ENCODE assay signal across 23 mouse cellular contexts in the genomic region with DNA sequence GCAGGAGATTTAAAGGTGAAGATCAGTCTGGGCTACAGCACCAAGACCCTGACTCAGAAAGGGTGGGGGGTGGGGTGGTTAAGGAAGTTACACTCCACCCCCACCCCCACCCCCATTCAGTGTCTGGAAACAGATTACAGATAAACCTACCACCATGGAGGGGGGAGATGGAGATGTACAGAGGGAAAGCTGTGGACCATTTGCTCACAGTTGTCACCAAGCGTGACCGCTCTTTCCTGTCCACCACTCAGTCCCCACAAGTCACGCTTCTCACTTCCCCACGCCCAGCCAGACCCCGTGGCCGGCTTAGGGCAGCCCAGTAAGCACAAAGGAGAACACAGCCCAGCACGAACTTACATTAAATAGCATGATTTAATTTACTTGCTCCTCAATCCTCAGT.
"Had no signal": no experiment of that assay in that cellular context is flagged by ENCODE, and none has a peak within 500 bp of the region (broad histone marks: within the 10 kb centered on the region; RNA-seq: fewer than 3 reads in every experiment).

No protein-coding gene starts in this region.

- H3K4me1 ChIP-seq: heart, embryonic 10.5 days; heart, embryonic 12.5 days; hindbrain, embryonic 12.5 days; intestine, embryonic 15.5 days; limb, embryonic 10.5 days; limb, embryonic 12.5 days; liver, embryonic 15.5 days had no signal

- H3K4me3 ChIP-seq: heart, embryonic 10.5 days; heart, embryonic 12.5 days; hindbrain, embryonic 10.5 days; hindbrain, embryonic 12.5 days; intestine, embryonic 15.5 days; layer of hippocampus, adult 2 months; left cerebral cortex, adult 2 months; limb, embryonic 10.5 days; limb, embryonic 12.5 days; liver, embryonic 13.5 days; liver, embryonic 15.5 days had no signal

- DNase-seq: gastrocnemius, postnatal 25 days; heart, adult 18-20 months; heart, postnatal 10 days; heart, postnatal 4 days; kidney, adult 2 months; kidney, postnatal 10 days; liver; liver, embryonic 13.5 days had no signal

- H3K27ac ChIP-seq: heart, embryonic 10.5 days; hindbrain, embryonic 10.5 days; hindbrain, embryonic 12.5 days; hindbrain, embryonic 14.5 days; intestine, embryonic 15.5 days; layer of hippocampus, adult 2 months; left cerebral cortex, adult 2 months; limb, embryonic 10.5 days; limb, embryonic 12.5 days; liver, embryonic 13.5 days; liver, embryonic 15.5 days had no signal

- H3K9ac ChIP-seq: heart, embryonic 12.5 days; hindbrain, embryonic 12.5 days; hindbrain, embryonic 14.5 days; intestine, embryonic 15.5 days; limb, embryonic 12.5 days; liver, embryonic 13.5 days; liver, embryonic 15.5 days had no signal

- H3K27me3 ChIP-seq: heart, embryonic 12.5 days; hindbrain, embryonic 12.5 days; intestine, embryonic 15.5 days; limb, embryonic 12.5 days; liver, embryonic 13.5 days; liver, embryonic 15.5 days had no signal

- H3K9me3 ChIP-seq: heart, embryonic 10.5 days; heart, embryonic 12.5 days; hindbrain, embryonic 10.5 days; hindbrain, embryonic 12.5 days; intestine, embryonic 15.5 days; limb, embryonic 10.5 days; limb, embryonic 12.5 days; liver, embryonic 13.5 days; liver, embryonic 15.5 days had no signal

- ATAC-seq: hindbrain, embryonic 16.5 days; inflammation-experienced regulatory T-cells, adult 6 months; intestine, embryonic 15.5 days; intestine, postnatal 0 days had no signal

- H3K4me2 ChIP-seq: heart, embryonic 12.5 days; hindbrain, embryonic 12.5 days; hindbrain, embryonic 14.5 days; intestine, embryonic 15.5 days; limb, embryonic 12.5 days; liver, embryonic 11.5 days; liver, embryonic 13.5 days; liver, embryonic 15.5 days had no signal
